Mouse (Mus musculus) neural tube, embryonic 13.5 days (tissue): ENCODE data around the gene Arap1. TPM values are rescaled to one million over a fixed set of nuclear protein-coding genes. Genes with fewer than 3 reads are reported as not detected.
A peak's percentile ranks its signal among the peaks of the same experiment; 100 is the strongest.

Experiments
- ATAC-seq: fragments of 200-750 bp; cut with Nextera tagmentation; 2 replicates; pipeline ENCODE4 v1.8.0; 2017; ENCODE audit warnings: low read depth, mild to moderate bottlenecking, moderate TSS enrichment, moderate library complexity
- H3K27ac ChIP-seq: fragments of 300-500 bp; sonication (generic); replicated peaks from 2 replicates; pipeline ENCODE4 v1.5.1; 2015; ENCODE audit warnings: moderate library complexity, mild to moderate bottlenecking, inconsistent platforms
- H3K27me3 ChIP-seq: fragments of 300-500 bp; sonication (generic); 2 replicates; pipeline ENCODE4 v1.6.1; 2015; ENCODE audit warnings: mild to moderate bottlenecking, inconsistent platforms
- H3K36me3 ChIP-seq: fragments of 300-500 bp; sonication (generic); 2 replicates; pipeline ENCODE4 v1.6.1; 2015; ENCODE audit warnings: mild to moderate bottlenecking, inconsistent platforms
- H3K4me1 ChIP-seq: fragments of 300-500 bp; sonication (generic); replicated peaks from 2 replicates; pipeline ENCODE4 v1.6.1; 2015; ENCODE audit warnings: inconsistent platforms
- H3K4me2 ChIP-seq: fragments of 300-500 bp; sonication (generic); 2 replicates; pipeline ENCODE4 v1.6.1; 2015; ENCODE audit warnings: inconsistent platforms, mild to moderate bottlenecking, moderate library complexity
- H3K4me3 ChIP-seq: fragments of 300-500 bp; sonication (generic); 2 replicates; pipeline ENCODE4 v1.5.1; 2015; ENCODE audit warnings: mild to moderate bottlenecking, inconsistent platforms
- H3K9ac ChIP-seq: fragments of 300-500 bp; sonication (generic); 2 replicates; pipeline ENCODE4 v1.6.1; 2015; ENCODE audit warnings: moderate library complexity, mild to moderate bottlenecking, inconsistent platforms
- H3K9me3 ChIP-seq: fragments of 300-500 bp; sonication (generic); 2 replicates; pipeline ENCODE4 v1.6.1; 2016; ENCODE audit warnings: inconsistent platforms
- WGBS: fragments of 180-500 bp; shearing (Covaris S2); methylation state at CpG from one replicate; pipeline ENCODE4 v1.1.7; 2015; 5-methylcytosine and 5-hydroxymethylcytosine counted together
- polyA plus RNA-seq: library from polyadenylated mRNA; unstranded; fragments of >200 nt; fragmentation: Nextera tagmentation; extraction: Ambion mirVana; gene quantifications from 2 replicates; pipeline ENCODE4 v1.2.1, GENCODE M21; 2015

The Arap1 gene
- polyA plus RNA-seq, 1 experiment from 2014 or later: 11.2 TPM

DNA sequence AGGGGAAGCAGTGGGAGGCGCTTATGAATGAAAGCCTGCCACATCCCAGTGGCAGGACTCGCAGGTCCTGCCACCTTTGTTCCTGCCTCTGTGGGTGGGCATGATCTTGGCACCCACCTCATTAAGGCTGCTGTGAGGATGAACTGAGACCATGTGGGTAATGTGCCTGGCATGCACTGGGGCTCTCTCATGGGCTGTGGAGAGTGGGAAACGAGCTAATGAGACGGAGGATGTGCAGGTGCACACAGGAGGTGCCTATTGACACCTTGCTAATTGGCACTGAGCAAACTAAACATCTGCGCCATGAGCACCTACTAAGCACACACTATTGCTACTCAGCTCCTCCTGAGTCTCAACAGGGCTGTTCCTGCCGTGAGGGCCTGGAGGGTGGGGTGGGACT lies 87.2 kb downstream of the Arap1 start:
- Histone ChIP-seq H3K27ac (no peak overlapping the region), H3K27me3 (no peaks in the 10 kb centered on the region), H3K4me2 (no peak overlapping the region), H3K4me1 (no peaks in the 10 kb centered on the region), H3K9me3 (no peaks in the 10 kb centered on the region), H3K9ac (no peak overlapping the region), H3K4me3 (no peak overlapping the region), H3K36me3 (no peaks in the 10 kb centered on the region)
- no peak for ATAC-seq
- WGBS: 53% methylated on average over 6 of the region's 6 CpGs

DNA sequence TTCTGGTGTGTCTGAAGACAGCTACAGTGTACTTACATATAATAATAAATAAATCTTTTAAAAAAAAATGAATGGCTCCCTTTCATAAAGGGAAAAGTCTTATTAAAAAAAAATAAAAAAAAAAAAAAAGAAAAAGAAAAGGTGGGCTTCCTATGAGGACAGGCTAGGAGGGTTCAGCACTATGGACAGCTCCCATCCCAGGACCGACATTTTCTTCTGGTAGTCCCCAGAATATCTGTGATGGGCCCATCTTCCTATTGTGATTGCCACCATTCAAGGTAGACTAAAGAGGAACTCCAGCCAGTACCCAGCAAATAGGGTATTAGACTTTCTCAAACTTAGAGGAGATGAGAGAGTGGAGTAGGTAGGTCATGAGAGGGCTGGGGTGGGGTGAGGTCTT lies 90.0 kb downstream of the Arap1 start:
- no peak overlapping the region for H3K27ac ChIP-seq
- H3K4me3 ChIP-seq: no peak overlapping the region
- H3K4me2 ChIP-seq: no peak overlapping the region
- H3K36me3 ChIP-seq: no peaks in the 10 kb centered on the region
- peaks cover 16% of the 10 kb centered on the region for H3K4me1 ChIP-seq
- no peaks in the 10 kb centered on the region for H3K9me3 ChIP-seq
- 17% methylated on average over 1 of the region's 1 CpGs for WGBS
- H3K27me3 ChIP-seq: no peaks in the 10 kb centered on the region
- no peak for ATAC-seq
- no peak overlapping the region for H3K9ac ChIP-seq

DNA sequence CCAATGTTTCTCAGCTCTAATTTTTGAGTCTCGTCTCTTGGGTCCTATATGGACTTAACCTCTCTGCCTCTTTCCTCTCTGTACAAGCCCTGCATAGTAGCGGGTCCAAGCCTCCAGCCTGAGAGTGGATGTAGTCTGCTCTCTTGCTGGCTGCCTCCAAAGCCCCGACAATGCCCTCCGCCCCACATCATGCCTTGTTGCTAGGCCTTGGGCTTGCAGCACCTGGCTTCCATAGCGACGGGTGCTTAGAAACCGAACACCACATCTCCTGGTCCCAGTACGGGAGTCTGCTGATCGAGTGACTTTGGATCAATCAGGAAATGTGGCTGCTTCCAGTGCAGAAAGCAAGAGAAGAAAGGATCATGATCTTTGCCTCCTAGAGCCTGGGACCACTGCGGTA lies 95.2 kb downstream of the Arap1 start:
- peak overlapping the region; percentile 10; the same call in 1 of the 2 replicates for H3K27ac ChIP-seq
- H3K9ac ChIP-seq: no peak overlapping the region
- ATAC-seq: no peak
- 71% methylated on average over 10 of the region's 10 CpGs for WGBS
- H3K27me3 ChIP-seq: no peaks in the 10 kb centered on the region
- peaks cover 24% of the 10 kb centered on the region for H3K4me1 ChIP-seq
- H3K36me3 ChIP-seq: no peaks in the 10 kb centered on the region
- no peaks in the 10 kb centered on the region for H3K9me3 ChIP-seq
- H3K4me2 ChIP-seq: no peak overlapping the region
- H3K4me3 ChIP-seq: no peak overlapping the region

DNA sequence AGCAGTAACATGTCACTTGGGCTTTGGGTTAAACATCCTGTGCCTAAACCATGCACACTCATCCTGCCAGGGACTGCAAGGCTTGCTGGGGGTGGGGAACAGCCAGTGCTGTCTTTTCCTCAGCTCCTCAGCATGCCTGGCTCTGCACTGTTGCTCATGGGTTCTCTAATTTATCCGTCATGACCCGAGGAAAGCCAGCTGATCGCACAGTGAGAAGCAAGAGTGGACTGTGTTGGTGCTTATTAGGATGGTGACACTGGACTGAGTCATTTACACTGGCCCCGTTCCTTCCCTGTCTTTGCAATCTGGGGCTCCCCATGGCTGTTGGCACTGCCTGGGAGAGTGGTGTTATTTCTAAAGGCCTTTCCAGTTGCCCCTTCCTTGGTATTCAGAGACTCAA lies 96.3 kb downstream of the Arap1 start:
- H3K36me3 ChIP-seq: no peaks in the 10 kb centered on the region
- H3K27ac ChIP-seq: no peak overlapping the region
- H3K9ac ChIP-seq: no peak overlapping the region
- 79% methylated on average over 4 of the region's 4 CpGs for WGBS
- no peak for ATAC-seq
- no peak overlapping the region for H3K4me2 ChIP-seq
- no peaks in the 10 kb centered on the region for H3K9me3 ChIP-seq
- H3K4me3 ChIP-seq: no peak overlapping the region
- no peaks in the 10 kb centered on the region for H3K27me3 ChIP-seq
- H3K4me1 ChIP-seq: peaks cover 24% of the 10 kb centered on the region

DNA sequence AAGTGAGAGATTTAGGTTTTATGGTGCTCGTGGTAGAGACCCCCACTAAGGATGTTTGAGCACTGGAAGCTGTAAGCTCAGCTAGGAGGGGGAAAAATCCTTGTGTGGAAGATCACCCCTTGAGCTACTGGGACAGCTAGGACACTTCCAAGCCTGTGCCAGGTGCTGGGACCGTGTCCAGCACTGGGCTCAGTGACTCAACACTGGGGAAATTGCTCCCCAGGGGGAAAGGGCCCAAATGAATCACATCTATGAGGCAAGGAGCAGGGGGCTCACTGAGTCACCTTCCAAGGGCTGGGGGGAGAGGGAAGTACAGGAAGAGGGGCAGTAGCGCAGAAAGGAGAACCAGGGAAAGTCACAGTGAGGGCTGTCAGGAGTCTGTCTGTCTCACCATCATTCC lies 102.0 kb downstream of the Arap1 start:
- Histone ChIP-seq H3K27ac (no peak overlapping the region), H3K4me1 (peaks cover 22% of the 10 kb centered on the region), H3K9ac (no peak overlapping the region), H3K4me2 (no peak overlapping the region), H3K9me3 (no peaks in the 10 kb centered on the region), H3K36me3 (no peaks in the 10 kb centered on the region), H3K27me3 (peaks cover 20% of the 10 kb centered on the region), H3K4me3 (no peak overlapping the region)
- WGBS: 49% methylated on average over 3 of the region's 3 CpGs
- no peak for ATAC-seq

DNA sequence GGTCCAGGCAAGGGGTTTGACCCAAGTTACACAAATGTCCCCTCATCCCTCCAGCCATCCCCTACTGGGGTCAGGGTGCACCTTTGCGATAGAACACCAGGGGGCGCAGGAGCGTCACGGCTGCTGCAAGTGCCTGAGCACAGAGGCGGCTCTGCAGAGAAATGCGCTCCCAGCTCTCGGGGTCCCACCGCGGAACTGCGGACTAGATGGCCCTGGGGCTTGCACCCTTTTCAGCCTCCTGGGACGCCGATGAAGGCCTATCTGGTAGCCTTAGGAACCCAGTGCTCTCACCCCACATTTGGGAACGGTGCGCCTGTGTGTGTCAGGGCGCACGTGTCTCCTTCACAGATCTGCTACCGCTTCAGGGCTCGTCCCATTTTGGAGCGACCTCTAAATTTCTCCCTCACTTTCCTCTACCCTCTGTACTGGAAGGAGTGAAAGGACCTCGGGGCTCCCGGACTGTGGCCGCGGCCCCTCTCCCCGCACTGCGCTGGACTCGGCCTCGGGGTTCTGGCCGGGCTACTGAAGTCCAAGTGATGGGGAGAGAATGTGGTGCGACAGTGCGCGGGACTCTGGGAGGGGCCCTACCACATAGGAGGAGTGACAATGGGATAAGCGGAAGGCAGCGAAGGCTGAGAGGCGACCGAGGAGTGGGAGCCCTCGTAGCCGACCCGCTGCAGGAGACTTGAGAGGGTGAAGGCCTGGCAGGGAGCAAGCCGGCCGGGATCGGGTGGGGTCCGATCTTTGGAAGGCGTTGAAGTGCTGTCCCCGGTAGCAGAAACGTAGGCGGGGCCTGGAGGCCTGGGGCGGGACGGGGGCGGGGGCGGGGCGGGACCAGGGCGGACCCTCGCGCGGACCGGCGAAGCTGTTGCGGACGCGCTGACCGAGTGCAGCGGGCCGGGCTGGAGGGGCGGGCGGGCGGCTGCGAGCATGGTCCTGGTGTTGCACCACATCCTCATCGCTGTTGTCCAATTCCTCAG lies 102.8 kb downstream of the Arap1 start:
- Histone ChIP-seq H3K9ac (peak overlapping the region; percentile 69), H3K36me3 (no peaks in the 10 kb centered on the region), H3K4me2 (peak overlapping the region; percentile 99), H3K27me3 (peaks cover 20% of the 10 kb centered on the region), H3K27ac (no peak overlapping the region), H3K4me1 (peaks cover 31% of the 10 kb centered on the region), H3K4me3 (peak overlapping the region; percentile 53), H3K9me3 (no peaks in the 10 kb centered on the region)
- ATAC-seq: peak; percentile 81
- under 1% methylated on average over 67 of the region's 68 CpGs for WGBS

DNA sequence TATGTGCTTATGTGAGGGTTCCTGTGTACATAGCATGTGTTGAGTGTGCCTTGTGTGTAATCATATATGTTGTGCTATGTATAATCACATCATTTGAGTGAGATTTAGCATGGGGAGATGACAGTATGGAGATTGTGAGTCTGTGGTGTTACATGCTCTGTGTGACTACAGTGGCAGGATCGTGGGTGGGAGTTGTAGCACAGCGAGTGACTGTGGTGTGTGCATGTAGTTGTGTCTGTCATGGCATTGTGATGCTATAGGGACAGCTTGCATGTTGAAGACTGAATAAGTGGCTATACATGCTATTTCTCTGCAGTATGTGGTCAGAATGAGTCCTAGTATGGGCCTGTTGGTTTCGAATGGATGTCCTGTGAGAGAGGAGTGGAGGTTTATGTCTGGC lies 104.8 kb downstream of the Arap1 start:
- Histone ChIP-seq H3K4me3 (no peak overlapping the region; the same call in 1 of the 2 replicates), H3K4me2 (peak overlapping the region; percentile 99), H3K4me1 (peaks cover 42% of the 10 kb centered on the region), H3K36me3 (no peaks in the 10 kb centered on the region), H3K9ac (0 out of 2 replicates have a peak overlapping the region, but pooled peaks have one; percentile 26), H3K9me3 (no peaks in the 10 kb centered on the region), H3K27me3 (peaks cover 25% of the 10 kb centered on the region), H3K27ac (no peak overlapping the region)
- 94% methylated on average over 3 of the region's 3 CpGs for WGBS
- ATAC-seq: no peak

DNA sequence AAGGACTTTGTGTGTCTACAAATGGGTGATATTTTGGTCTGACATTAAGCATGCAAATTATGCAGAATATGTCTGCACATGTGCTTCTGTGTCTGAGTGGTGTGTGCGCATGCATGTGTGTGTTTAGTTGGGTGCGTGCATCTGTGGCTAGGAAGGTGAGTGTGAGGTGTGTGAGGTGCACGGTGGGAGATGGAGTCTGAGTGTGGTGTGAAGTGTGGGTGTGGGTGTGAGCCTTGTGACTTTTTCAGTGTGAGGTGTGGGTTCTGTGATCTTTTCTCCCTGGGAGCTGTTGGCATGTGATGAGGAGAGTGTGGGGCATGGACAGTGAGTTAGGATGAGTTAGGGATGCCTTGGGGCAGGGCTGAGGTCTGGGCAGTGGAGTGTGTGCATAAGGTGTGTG lies 105.4 kb downstream of the Arap1 start:
- Histone ChIP-seq H3K4me2 (peak overlapping the region; percentile 99), H3K27me3 (peaks cover 26% of the 10 kb centered on the region), H3K4me3 (no peak overlapping the region), H3K27ac (no peak overlapping the region), H3K36me3 (no peaks in the 10 kb centered on the region), H3K9me3 (no peaks in the 10 kb centered on the region), H3K4me1 (peaks cover 49% of the 10 kb centered on the region), H3K9ac (no peak overlapping the region)
- no peak for ATAC-seq
- 89% methylated on average over 3 of the region's 3 CpGs for WGBS

DNA sequence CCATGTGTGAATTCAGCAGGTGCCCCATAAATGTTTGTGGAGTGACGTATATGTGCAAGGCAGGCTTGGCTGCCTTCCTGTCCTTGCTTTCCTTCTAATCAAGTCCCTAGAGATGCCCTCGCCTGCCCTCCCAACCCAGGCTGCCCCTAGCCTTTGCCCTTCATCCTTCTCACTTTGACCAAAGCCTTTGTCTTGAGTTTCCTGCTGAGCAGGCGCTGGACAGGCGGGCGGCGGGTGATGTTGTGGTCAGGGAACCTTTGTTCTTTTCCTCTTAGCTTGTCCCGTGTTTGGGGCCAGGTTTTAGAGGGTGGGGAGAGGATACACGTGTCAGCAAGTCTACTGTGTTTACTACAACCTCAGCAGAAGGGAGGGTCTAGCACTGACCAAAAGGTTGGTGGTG lies 105.9 kb downstream of the Arap1 start:
- WGBS: 21% methylated on average over 8 of the region's 8 CpGs

DNA sequence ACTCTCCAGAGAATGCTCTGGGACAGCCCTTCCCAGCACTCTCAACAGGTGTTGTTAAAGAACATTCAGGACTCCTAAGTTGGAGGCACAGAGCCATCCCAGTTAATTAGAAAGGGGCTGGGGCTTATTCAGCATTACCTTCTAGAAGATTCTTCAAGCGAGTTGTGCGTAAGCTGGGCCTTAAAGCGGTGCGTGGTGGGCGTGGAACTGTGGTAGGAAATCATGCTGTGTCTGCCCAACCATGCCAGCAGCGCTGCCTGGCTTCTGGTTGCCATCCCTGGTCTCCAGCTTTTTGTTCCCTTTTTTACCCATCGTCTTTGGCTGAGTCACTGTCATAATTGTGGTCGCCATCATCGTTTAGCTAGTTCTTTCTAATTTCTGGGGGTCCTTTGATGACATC lies 106.6 kb downstream of the Arap1 start:
- Histone ChIP-seq H3K4me1 (peaks cover 59% of the 10 kb centered on the region), H3K27ac (no peak overlapping the region), H3K27me3 (peaks cover 26% of the 10 kb centered on the region), H3K4me3 (no peak overlapping the region), H3K36me3 (no peaks in the 10 kb centered on the region), H3K9me3 (no peaks in the 10 kb centered on the region), H3K9ac (no peak overlapping the region), H3K4me2 (no peak overlapping the region)
- ATAC-seq: no peak
- WGBS: 86% methylated on average over 9 of the region's 9 CpGs

More for the DNA sequence above, 105.9 kb downstream of the Arap1 start:
- no peak for ATAC-seq
- H3K4me1 ChIP-seq: peaks cover 53% of the 10 kb centered on the region
- peaks cover 26% of the 10 kb centered on the region for H3K27me3 ChIP-seq
- no peak overlapping the region for H3K4me3 ChIP-seq
- H3K4me2 ChIP-seq: peak overlapping the region; percentile 99; the same call in 1 of the 2 replicates
- no peak overlapping the region for H3K27ac ChIP-seq
- H3K36me3 ChIP-seq: no peaks in the 10 kb centered on the region
- no peaks in the 10 kb centered on the region for H3K9me3 ChIP-seq
- H3K9ac ChIP-seq: no peak overlapping the region

DNA sequence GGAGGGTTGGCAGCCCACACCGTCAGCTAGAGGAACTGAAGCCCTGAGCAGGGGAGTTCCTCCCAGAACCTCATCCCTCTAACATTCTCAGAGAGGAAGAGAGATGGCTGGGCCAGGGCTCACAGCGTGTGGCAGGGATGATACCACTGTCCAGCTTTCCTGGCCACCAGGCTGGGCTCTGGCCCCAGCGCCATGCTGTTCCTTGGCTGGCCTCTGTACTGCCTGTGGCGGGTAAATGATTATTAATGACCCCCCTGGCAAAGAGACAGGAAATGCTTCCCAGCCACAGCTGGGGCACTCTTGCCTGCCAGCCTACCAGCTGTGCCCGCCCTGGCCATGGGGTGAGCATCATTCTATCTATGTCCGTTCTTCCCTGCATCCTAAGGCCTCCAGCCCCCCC lies 107.3 kb downstream of the Arap1 start:
- H3K4me1 ChIP-seq: peaks cover 65% of the 10 kb centered on the region
- H3K27me3 ChIP-seq: peaks cover 26% of the 10 kb centered on the region
- WGBS: 57% methylated on average over 6 of the region's 6 CpGs
- no peak overlapping the region for H3K4me2 ChIP-seq
- H3K9me3 ChIP-seq: no peaks in the 10 kb centered on the region
- no peaks in the 10 kb centered on the region for H3K36me3 ChIP-seq
- no peak overlapping the region for H3K9ac ChIP-seq
- no peak overlapping the region for H3K4me3 ChIP-seq
- ATAC-seq: no peak
- no peak overlapping the region for H3K27ac ChIP-seq

DNA sequence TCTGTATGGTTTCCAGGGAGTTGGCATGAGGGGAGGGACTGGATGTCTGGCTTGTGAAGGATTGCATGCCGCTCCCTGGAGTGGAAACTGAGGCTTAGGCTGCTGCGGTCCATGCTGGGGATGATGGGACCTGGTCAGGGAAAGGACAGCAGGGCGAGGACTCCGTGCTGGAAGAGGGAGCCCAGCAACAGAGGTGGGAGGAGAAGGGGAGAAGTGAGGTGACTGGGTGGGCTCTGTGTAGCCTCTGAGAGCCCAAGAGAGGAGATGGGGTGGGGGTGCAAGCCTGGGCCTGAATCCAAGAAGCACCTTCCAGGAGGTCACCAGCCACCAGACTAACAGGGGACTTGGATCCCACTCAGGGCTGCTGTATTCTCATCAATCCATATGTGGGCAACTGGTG lies 108.5 kb downstream of the Arap1 start:
- no peak overlapping the region for H3K9ac ChIP-seq
- H3K4me1 ChIP-seq: peaks cover 68% of the 10 kb centered on the region
- H3K27me3 ChIP-seq: peaks cover 24% of the 10 kb centered on the region
- H3K4me3 ChIP-seq: no peak overlapping the region
- no peaks in the 10 kb centered on the region for H3K9me3 ChIP-seq
- H3K27ac ChIP-seq: no peak overlapping the region
- 75% methylated on average over 4 of the region's 4 CpGs for WGBS
- H3K4me2 ChIP-seq: no peak overlapping the region
- no peaks in the 10 kb centered on the region for H3K36me3 ChIP-seq
- ATAC-seq: no peak
